Mouse (Mus musculus) intestine, embryonic 14.5 days (tissue): ENCODE results near the gene Fancm. TPM values are rescaled to one million over a fixed set of nuclear protein-coding genes. Genes with fewer than 3 reads are reported as not detected.
A peak's percentile ranks its signal among the peaks of the same experiment; 100 is the strongest.

Experiments
- ATAC-seq: fragments of 200-750 bp; cut with Nextera tagmentation; replicated peaks from 2 replicates; pipeline ENCODE4 v1.8.0; 2017; ENCODE audit warnings: low read depth, moderate number of reproducible peaks, moderate TSS enrichment, moderate library complexity; ENCODE audit not compliant: low FRiP score, low TSS enrichment
- DNase-seq: peaks from one replicate; pipeline ENCODE4 v3.0.0-alpha.2; 2018; ENCODE audit warnings: low spot score
- H3K27ac ChIP-seq: fragments of 300-500 bp; sonication (generic); 2 replicates; pipeline ENCODE4 v1.5.1; 2014; ENCODE audit warnings: low read depth, mild to moderate bottlenecking, control low read depth
- H3K27me3 ChIP-seq: fragments of 300-500 bp; sonication (generic); replicated peaks from 2 replicates; pipeline ENCODE4 v1.6.1; 2014; ENCODE audit warnings: low read length, control low read depth; ENCODE audit not compliant: control insufficient read depth, insufficient read depth
- H3K36me3 ChIP-seq: fragments of 300-500 bp; sonication (generic); 2 replicates; pipeline ENCODE4 v1.6.1; 2014; ENCODE audit warnings: low read length, control low read depth; ENCODE audit not compliant: control insufficient read depth, insufficient read depth
- H3K4me1 ChIP-seq: fragments of 300-500 bp; sonication (generic); replicated peaks from 2 replicates; pipeline ENCODE4 v1.6.1; 2014; ENCODE audit warnings: low read length, control low read depth, mixed read lengths; ENCODE audit not compliant: control insufficient read depth, insufficient read depth
- H3K4me2 ChIP-seq: fragments of 300-500 bp; sonication (generic); 2 replicates; pipeline ENCODE4 v1.6.1; 2014; ENCODE audit warnings: low read length
- H3K4me3 ChIP-seq: fragments of 300-500 bp; sonication (generic); 2 replicates; pipeline ENCODE4 v1.5.1; 2014; ENCODE audit warnings: low read depth, low read length, control low read depth, mixed read lengths
- H3K9ac ChIP-seq: fragments of 300-500 bp; sonication (generic); 2 replicates; pipeline ENCODE4 v1.6.1; 2014; ENCODE audit warnings: mild to moderate bottlenecking, low read length
- H3K9me3 ChIP-seq: fragments of 300-500 bp; sonication (generic); 2 replicates; pipeline ENCODE4 v1.6.1; 2016; ENCODE audit warnings: low read length, control low read depth; ENCODE audit not compliant: control insufficient read depth
- WGBS: fragments of 180-500 bp; shearing (Covaris S2); extraction: QIAGEN DNeasy Blood & Tissue Kit; methylation state at CpG from one replicate; pipeline ENCODE4 v1.1.7; 2014; 5-methylcytosine and 5-hydroxymethylcytosine counted together
- polyA plus RNA-seq: library from polyadenylated mRNA; unstranded; fragments of >200 nt; fragmentation: Nextera tagmentation; extraction: Ambion mirVana; gene quantifications from 2 replicates; pipeline ENCODE4 v1.2.1, GENCODE M21; 2014

Gene Fancm
- polyA plus RNA-seq, 1 experiment from 2014 or later, result 7.5 TPM

- peaks cover 86% of the 10 kb centered on the region for H3K36me3 ChIP-seq
- H3K4me3 ChIP-seq, result no peak overlapping the region
- no peaks in the 10 kb centered on the region for H3K27me3 ChIP-seq
- ATAC-seq (no peak), DNase-seq (no peak)
- no peaks in the 10 kb centered on the region for H3K9me3 ChIP-seq
- 58% methylated on average over 2 of the region's 2 CpGs for WGBS
- H3K9ac ChIP-seq, result no peak overlapping the region
- no peaks in the 10 kb centered on the region for H3K4me1 ChIP-seq
- no peak overlapping the region for H3K27ac ChIP-seq
- H3K4me2 ChIP-seq, result no peak overlapping the region
Observed at GRCm38 (mm10) chr12:65065241-65065640, 10.2 kb upstream of the Fancm start.

- no peak overlapping the region for H3K9ac ChIP-seq
- DNase-seq, result no peak
- no peak for ATAC-seq
- no peak overlapping the region for H3K4me2 ChIP-seq
- no peaks in the 10 kb centered on the region for H3K27me3 ChIP-seq
- no peak overlapping the region for H3K4me3 ChIP-seq
- H3K27ac ChIP-seq, result no peak overlapping the region
- no peaks in the 10 kb centered on the region for H3K9me3 ChIP-seq
- no peaks in the 10 kb centered on the region for H3K4me1 ChIP-seq
- peaks cover 76% of the 10 kb centered on the region for H3K36me3 ChIP-seq
- 66% methylated on average over 3 of the region's 3 CpGs for WGBS
Observed at GRCm38 (mm10) chr12:65066234-65066633, 9.2 kb upstream of the Fancm start.

GRCm38 (mm10) chr12:65068409-65068808, 7.0 kb upstream of the Fancm start:
- no peak overlapping the region for H3K27ac ChIP-seq
- no peak overlapping the region for H3K4me2 ChIP-seq
- peaks cover 56% of the 10 kb centered on the region for H3K36me3 ChIP-seq
- no peaks in the 10 kb centered on the region for H3K27me3 ChIP-seq
- DNase-seq (no peak), ATAC-seq (no peak)
- no peaks in the 10 kb centered on the region for H3K9me3 ChIP-seq
- no peaks in the 10 kb centered on the region for H3K4me1 ChIP-seq
- WGBS, result 75% methylated on average over 4 of the region's 4 CpGs
- no peak overlapping the region for H3K9ac ChIP-seq
- H3K4me3 ChIP-seq, result no peak overlapping the region

- Histone ChIP-seq H3K9me3 (no peaks in the 10 kb centered on the region), H3K9ac (peak overlapping the region; percentile 86), H3K4me1 (peaks cover 13% of the 10 kb centered on the region; the same call in 1 of the 2 replicates), H3K27ac (peak overlapping the region; percentile 91), H3K27me3 (no peaks in the 10 kb centered on the region), H3K36me3 (peaks cover 15% of the 10 kb centered on the region), H3K4me3 (peak overlapping the region; percentile 87), H3K4me2 (peak overlapping the region; percentile 64)
- DNase-seq, result no peak
- peak; percentile 74 for ATAC-seq
- WGBS, result 3% methylated on average over 21 of the region's 21 CpGs
Observed at GRCm38 (mm10) chr12:65072911-65073610, 2.3 kb upstream of the Fancm start.

- WGBS, result under 1% methylated on average over 49 of the region's 49 CpGs
- H3K4me2 ChIP-seq, result peak within 1 kb of the TSS; percentile 64
Observed at GRCm38 (mm10) chr12:65073611-65074178, 1.7 kb upstream of the Fancm start, which contains the start of gene Fkbp3. Gene Fkbp3 (minus strand): TSS chr12:65074007.

GRCm38 (mm10) chr12:65074651-65075050, 752 bp upstream of the Fancm start:
- Histone ChIP-seq H3K9ac (peak overlapping the region; percentile 86; the same call in 1 of the 2 replicates), H3K27me3 (no peaks in the 10 kb centered on the region), H3K27ac (peak overlapping the region; percentile 65; the same call in 1 of the 2 replicates), H3K4me3 (peak overlapping the region; percentile 87), H3K9me3 (no peaks in the 10 kb centered on the region), H3K4me2 (peak overlapping the region; percentile 64), H3K4me1 (peaks cover 13% of the 10 kb centered on the region; the same call in 1 of the 2 replicates), H3K36me3 (no peaks in the 10 kb centered on the region)
- no peak for ATAC-seq
- DNase-seq, result no peak
- WGBS, result 33% methylated on average over 7 of the region's 7 CpGs

More at GRCm38 (mm10) chr12:65073611-65074178, 1.7 kb upstream of the Fancm start, which contains the start of gene Fkbp3:
- H3K9me3 ChIP-seq, result no peaks in the 10 kb centered on the region
- ATAC-seq, result peak; percentile 99
- H3K4me1 ChIP-seq, result peaks cover 13% of the 10 kb centered on the region; the same call in 1 of the 2 replicates
- peak within 1 kb of the TSS; percentile 86 for H3K9ac ChIP-seq
- peak within 1 kb of the TSS; percentile 91 for H3K27ac ChIP-seq
- H3K36me3 ChIP-seq, result peaks cover 8% of the 10 kb centered on the region
- no peaks in the 10 kb centered on the region for H3K27me3 ChIP-seq
- peak within 1 kb of the TSS; percentile 87 for H3K4me3 ChIP-seq
- peak; percentile 97 for DNase-seq

- under 1% methylated on average over 41 of the region's 41 CpGs for WGBS
Observed at GRCm38 (mm10) chr12:65075733-65076310, 419 bp downstream of the Fancm start.

GRCm38 (mm10) chr12:65076906-65077305, 1.5 kb downstream of the Fancm start:
- ATAC-seq (no peak), DNase-seq (no peak)
- Histone ChIP-seq H3K9me3 (no peaks in the 10 kb centered on the region), H3K4me2 (peak overlapping the region; percentile 64), H3K9ac (no peak overlapping the region), H3K4me3 (no peak overlapping the region), H3K4me1 (peaks cover 13% of the 10 kb centered on the region; the same call in 1 of the 2 replicates), H3K36me3 (peaks cover 9% of the 10 kb centered on the region), H3K27me3 (no peaks in the 10 kb centered on the region), H3K27ac (no peak overlapping the region)
- 68% methylated on average over 9 of the region's 9 CpGs for WGBS

More at GRCm38 (mm10) chr12:65075733-65076310, 419 bp downstream of the Fancm start:
- Histone ChIP-seq H3K4me1 (peaks cover 13% of the 10 kb centered on the region; the same call in 1 of the 2 replicates), H3K4me2 (peak overlapping the region; percentile 64), H3K36me3 (0 out of 2 replicates have a peak, but pooled peaks cover 4% of the 10 kb centered on the region), H3K9ac (peak overlapping the region; percentile 71), H3K27me3 (no peaks in the 10 kb centered on the region), H3K4me3 (peak overlapping the region; percentile 87), H3K9me3 (no peaks in the 10 kb centered on the region), H3K27ac (peak overlapping the region; percentile 65; the same call in 1 of the 2 replicates)
- no peak for ATAC-seq
- no peak for DNase-seq
